Mouse (Mus musculus) cortical plate, adult 2 months (tissue): ENCODE measurements at regions not wholly inside any gene's neighbourhood (a gene's known extent, or its start where the extent isn't known, plus 50 kb on each side); places are given as distances from the start of the nearest gene placed in this dataset.
"Not testable (repeated sequence)": the region's sequence is repeated elsewhere in the genome, so short reads cannot be mapped to it uniquely, and the experiment has no call there.

Experiments used
- H3K27ac ChIP-seq: fragments of 200-500 bp; 2 replicates; pipeline ENCODE4 v1.5.1; 2012; ENCODE audit warnings: low read length, control low read depth, inconsistent platforms; ENCODE audit not compliant: insufficient read depth
- H3K4me1 ChIP-seq: fragments of 200-500 bp; 2 replicates; pipeline ENCODE4 v1.6.1; 2011; ENCODE audit warnings: low read length; ENCODE audit not compliant: control insufficient read depth, insufficient read depth
- H3K4me3 ChIP-seq: fragments of 200-500 bp; 2 replicates; pipeline ENCODE4 v1.5.1; 2011; ENCODE audit warnings: mild to moderate bottlenecking, low read length, control low read depth; ENCODE audit not compliant: insufficient read depth
- CTCF ChIP-seq: fragments of 200-500 bp; IDR thresholded peaks from 2 replicates; pipeline ENCODE4 v1.5.1; 2011; ENCODE audit warnings: mild to moderate bottlenecking, control low read depth, low read length; ENCODE audit not compliant: insufficient read depth; ENCODE audit errors: extremely low read depth
- POLR2A ChIP-seq: fragments of 200-500 bp; IDR thresholded peaks from 2 replicates; pipeline ENCODE4 v1.6.1; 2011; ENCODE audit warnings: mild to moderate bottlenecking, low read length, control low read depth; ENCODE audit not compliant: insufficient read depth; ENCODE audit errors: extremely low read depth

DNA sequence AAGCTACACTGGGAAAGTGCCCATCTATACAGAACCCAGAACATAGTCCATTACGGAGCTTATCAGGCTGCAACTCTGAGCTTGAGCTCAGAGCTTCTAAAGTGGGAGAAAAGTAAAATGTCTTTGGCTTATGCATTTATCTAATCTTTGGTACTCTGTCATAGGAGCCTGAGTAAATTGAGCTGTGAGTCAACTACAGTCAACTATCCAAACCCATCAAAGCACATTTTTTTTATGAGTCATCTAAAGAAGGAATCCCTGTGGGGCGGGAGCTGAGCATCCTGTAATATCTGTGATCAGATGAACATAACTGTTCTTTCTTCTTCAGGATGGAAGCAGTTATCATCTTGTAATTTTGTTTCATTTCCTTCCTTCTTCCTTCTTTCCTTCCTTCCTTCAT, 323.1 kb downstream of the Trib2 start:
- H3K27ac ChIP-seq: no peak overlapping the region
- no peaks in the 10 kb centered on the region for H3K4me1 ChIP-seq
- H3K4me3 ChIP-seq: no peak overlapping the region
- TF ChIP-seq CTCF (no peak), POLR2A (no peak)

DNA sequence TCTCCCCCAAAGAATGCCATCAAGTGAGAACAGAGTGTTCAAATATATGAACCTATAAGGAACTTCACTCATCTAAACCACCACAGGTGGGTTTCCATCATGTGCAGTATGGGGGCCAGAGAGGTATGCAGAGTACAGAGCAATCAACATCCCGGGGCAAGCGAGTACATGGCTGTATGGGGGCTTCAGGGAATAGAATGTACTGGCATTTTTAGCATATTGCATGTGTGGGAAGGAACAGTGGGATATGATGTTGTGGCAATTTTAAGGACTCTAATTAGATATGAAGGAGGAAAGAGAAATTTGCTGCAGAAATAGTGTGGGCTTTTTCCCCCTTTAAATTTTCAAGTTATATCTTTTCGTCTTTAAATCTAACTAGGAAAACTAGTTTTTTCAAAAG, 344.0 kb downstream of the Trib2 start:
- TF ChIP-seq CTCF: no peak
- no peak for TF ChIP-seq POLR2A

DNA sequence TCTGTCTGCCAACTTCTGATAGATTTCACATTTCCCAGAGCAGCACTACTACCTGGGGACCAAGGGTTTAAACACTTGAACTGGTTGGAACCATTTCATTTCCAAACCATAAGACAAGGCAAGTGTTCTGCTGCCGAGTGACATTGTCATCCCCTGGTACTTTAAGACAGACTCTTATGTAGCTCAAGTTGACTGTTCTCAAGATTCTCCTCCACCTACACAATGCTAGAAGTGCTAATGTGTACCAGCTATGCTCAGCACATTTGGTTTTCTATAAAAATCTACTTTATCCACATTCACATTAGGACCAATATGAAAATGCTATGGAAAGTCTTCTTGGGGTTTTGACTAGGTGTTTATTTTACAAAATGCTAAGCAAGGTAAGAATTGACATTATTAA, 357.3 kb downstream of the Trib2 start:
- Histone ChIP-seq H3K4me3 (no peak overlapping the region), H3K4me1 (peaks cover 1% of the 10 kb centered on the region; the same call in 1 of the 2 replicates), H3K27ac (no peak overlapping the region; the same call in 1 of the 2 replicates)
- no peak for TF ChIP-seq POLR2A
- TF ChIP-seq CTCF: no peak

More for the DNA sequence above, 344.0 kb downstream of the Trib2 start:
- H3K4me1 ChIP-seq: no peaks in the 10 kb centered on the region
- H3K27ac ChIP-seq: no peak overlapping the region
- H3K4me3 ChIP-seq: no peak overlapping the region

DNA sequence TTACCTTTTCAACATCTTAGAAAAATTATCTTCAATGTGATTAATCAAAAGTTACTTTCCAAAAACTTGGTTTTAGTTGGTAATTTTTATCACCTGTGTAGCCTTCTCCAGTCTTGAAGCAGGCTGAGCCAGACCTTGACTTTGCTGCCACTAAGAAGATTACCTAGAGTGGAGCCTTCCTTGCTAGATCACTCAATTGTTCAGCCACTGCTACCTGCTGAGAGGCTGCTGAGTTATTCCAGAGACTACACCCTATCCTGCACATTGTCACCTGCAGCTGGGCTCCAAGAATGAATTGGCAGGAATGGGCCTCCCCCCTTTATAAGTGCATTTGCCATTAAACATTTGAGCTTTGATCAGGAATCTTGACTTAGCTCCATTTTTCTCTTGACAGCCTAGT, 360.4 kb downstream of the Trib2 start:
- not testable (repeated sequence) for H3K4me1 ChIP-seq, H3K4me3 ChIP-seq, H3K27ac ChIP-seq

DNA sequence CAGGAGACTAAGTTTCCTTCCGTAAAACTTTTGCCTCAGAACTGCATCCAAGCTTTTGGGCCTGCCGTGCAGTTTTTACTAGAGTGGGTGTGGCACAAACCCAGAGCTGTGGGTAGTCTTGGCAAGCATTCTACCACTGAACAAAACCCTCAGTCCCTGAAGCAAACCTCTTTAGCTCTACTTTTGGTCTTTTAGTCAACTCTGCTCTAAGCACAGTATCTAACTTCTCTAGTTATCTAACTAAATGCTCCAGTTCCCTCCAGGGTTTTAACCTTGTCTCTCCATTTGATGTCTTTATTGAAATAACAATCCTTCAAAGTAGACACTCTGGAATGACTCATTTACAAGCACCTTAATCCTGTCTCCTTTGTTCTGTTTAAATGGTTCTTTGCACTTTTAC, 361.0 kb downstream of the Trib2 start:
- Histone ChIP-seq H3K4me1 (peaks cover 1% of the 10 kb centered on the region; the same call in 1 of the 2 replicates), H3K27ac (no peak overlapping the region), H3K4me3 (no peak overlapping the region)
- TF ChIP-seq CTCF: no peak
- no peak for TF ChIP-seq POLR2A

DNA sequence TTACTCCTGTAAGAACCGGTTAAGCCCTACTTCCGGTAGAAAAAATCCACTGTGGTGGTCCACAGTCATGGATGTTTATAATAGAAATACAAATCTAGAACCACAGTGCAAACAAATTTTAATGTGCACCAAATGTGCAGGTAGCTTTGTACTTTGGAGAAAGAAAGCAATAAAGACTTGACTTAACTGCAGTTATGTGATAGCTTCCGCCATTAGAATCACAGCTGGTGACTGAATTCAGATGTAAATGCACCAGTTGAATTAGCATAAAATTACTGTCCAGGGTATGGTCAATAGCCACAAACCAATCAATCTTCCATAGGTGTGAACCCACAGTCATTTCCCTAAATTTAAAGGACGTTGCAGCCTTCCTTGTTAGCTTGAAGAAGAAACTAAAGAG, 367.2 kb downstream of the Trib2 start:
- no peaks in the 10 kb centered on the region for H3K4me1 ChIP-seq
- TF ChIP-seq POLR2A: no peak
- TF ChIP-seq CTCF: no peak
- no peak overlapping the region for H3K27ac ChIP-seq
- no peak overlapping the region for H3K4me3 ChIP-seq

DNA sequence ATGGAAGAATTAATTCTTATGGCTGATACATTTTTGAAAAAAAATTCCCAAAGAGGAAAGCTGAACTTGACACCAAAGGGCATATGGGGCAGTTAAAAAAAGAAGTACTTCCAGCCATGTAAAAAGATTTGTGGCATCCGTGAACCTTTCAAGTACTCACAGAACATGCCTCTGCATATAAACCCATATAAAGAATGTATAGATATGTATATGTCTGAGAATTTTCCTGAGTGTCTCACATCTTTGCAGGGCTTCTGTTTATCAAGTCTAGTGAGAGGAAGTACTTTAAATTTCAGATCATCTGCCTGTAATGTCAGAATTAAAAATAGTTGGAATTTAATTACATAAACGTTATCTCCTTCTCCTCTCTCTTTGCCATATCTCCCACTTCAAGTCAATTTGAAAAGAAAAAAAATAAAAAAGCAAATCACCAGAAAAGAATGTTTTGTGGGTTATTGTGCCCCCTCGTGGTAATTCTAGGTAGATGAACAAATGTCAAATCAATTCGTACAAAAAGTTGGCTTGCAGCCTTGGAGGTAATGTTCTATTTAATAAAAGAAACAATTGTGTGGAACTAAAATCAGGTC, 400.4 kb downstream of the Trib2 start:
- Histone ChIP-seq H3K27ac (no peak overlapping the region), H3K4me1 (no peaks in the 10 kb centered on the region)

DNA sequence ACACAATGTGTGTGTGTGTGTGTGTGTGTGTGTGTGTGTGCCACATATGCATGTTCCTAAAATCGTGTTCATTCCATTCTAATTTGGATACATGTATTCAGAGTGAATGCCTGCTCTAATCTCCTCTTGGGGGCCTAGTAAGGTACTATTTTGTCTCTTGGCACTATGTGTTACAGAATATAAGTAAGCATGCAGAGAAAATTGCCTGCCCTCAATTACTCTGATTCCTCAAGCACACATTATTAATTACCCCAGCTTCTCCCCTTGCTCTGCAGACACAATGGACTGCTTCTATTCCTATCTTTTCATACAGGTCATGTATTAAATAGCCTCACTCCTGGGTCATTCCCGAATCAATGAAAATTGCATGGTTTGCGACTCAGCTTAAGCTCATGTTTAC, 406.3 kb downstream of the Trib2 start:
- Histone ChIP-seq H3K27ac (no peak overlapping the region), H3K4me1 (no peaks in the 10 kb centered on the region), H3K4me3 (no peak overlapping the region)
- TF ChIP-seq POLR2A: no peak
- TF ChIP-seq CTCF: no peak

More for the DNA sequence above, 400.4 kb downstream of the Trib2 start:
- TF ChIP-seq POLR2A (no peak), CTCF (no peak)
- H3K4me3 ChIP-seq: no peak overlapping the region

DNA sequence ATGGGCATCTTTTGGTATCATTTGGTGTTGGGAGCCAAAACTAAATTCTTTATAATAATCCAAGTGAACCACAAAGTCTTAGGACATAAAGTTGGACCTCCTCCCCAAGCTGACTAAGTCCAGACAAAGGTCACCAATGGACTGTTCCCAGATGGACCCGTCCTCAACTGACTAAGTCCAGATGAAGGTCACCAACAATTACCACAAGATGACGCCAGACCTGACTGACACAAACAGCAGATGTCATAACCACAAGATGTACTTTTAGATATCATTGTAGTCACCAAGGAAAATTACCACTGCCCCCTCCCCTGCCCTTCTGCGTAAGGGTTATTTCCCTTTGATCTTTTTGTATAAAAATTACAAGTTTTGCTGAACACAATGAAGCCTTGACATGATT, 409.1 kb downstream of the Trib2 start:
- H3K4me3 ChIP-seq, H3K27ac ChIP-seq, H3K4me1 ChIP-seq: not testable (repeated sequence)

DNA sequence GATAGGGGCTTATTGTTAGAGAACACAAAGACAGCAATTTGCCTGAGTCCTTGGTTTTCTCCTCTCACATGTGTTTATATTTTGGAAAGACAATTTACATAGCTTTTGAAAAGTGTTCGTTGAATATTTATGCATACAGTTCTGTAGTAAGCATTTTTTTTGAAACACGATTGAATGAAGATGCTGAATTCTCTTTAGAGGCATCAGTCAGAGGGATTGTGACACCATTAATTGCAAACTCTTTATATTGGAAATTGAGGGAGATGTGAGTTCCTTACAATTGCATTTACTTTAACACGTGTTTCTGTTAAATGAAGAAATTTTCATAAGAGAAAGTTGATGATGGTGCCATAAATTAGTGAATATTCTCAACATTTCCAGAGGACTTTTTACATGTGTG, 424.1 kb downstream of the Trib2 start:
- Histone ChIP-seq H3K4me3 (no peak overlapping the region), H3K27ac (no peak overlapping the region), H3K4me1 (no peaks in the 10 kb centered on the region)
- TF ChIP-seq CTCF (no peak), POLR2A (no peak)

DNA sequence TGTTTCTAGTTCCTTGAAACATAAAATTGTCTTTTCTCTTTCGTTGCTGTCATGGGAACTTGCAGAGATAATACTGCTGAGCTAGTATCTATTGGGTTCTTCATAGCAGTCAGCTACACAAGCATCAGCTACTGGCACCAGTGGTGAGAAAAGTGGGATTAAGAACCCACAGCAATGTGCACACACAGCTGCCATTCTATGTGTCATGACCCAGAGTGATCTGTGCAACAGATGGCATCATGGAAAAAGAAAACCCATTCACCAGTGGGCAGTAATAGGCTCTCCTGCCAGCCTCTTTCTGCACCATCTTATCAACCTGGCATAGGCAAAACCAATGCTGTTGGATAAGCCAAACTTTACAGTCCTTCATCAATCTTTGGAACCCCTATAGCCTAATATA, 428.1 kb downstream of the Trib2 start:
- TF ChIP-seq CTCF (no peak), POLR2A (no peak)
- Histone ChIP-seq H3K4me3 (no peak overlapping the region), H3K4me1 (no peaks in the 10 kb centered on the region), H3K27ac (no peak overlapping the region)
